Mouse (Mus musculus) kidney, postnatal 4 days (tissue): Measurements from ENCODE around the gene Spns1.
"Not testable (repeated sequence)": the region's sequence is repeated elsewhere in the genome, so short reads cannot be mapped to it uniquely, and the experiment has no call there.

Source experiments
- DNase-seq, 2 experiments: peaks; one replicate each; pipeline ENCODE4 v3.0.0; 2021; ENCODE audit warnings: mixed read lengths in 2 of 2

Spns1 gene

DNA sequence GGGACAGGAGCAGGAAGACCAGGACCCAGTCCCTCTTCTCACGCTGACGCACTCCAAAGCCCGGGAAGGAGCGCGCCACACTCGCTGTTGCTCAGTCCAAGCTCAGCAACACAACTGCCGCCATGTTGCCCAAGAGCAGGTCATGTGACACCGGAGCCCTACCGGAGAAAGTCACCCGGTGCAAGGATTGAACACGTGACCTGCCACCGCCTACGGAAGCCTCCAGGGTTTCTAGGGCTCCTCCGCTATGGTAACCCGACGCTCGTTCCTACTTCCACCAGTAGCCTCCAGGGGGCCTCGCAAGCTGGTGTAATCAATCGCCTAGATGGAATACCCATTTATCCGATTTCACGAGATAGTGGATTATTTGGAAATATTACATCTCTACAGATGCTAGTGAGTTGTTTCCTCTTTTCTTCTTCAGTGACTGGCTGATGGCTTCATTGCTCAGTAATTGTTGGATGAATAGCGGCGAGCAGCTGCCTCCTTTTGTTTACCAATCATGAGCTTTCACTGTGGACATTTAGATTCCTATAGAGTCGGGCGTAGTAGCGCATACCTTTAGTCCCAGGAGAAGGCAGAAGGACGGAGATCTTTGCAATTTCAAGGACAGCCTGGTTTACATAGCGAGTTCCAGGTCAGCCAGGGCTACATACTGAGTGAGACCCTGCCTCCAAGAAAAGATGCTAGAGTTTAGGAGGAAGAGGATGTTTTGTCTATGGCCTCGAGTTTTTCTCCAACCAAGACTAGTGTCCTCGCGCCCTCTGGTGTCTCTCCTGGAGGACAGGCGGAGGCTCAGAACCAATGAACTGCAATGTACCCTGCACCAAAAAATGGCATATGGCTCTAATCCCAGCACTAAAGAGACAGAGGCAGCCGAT is at the start of gene Spns1:
Spns1 (minus strand) TSS at position 173 of the 881 bp plus-strand sequence.
- DNase-seq = peak; percentile 97 to 98

GRCm38 (mm10) chr7:126424161-126424560 is 46.9 kb upstream of the Spns1 start:
- no peak for DNase-seq

- no peak for DNase-seq
Observed at GRCm38 (mm10) chr7:126421756-126422155, 44.5 kb upstream of the Spns1 start.

GRCm38 (mm10) chr7:126418496-126418895 is 41.2 kb upstream of the Spns1 start:
- no peak for DNase-seq

DNA sequence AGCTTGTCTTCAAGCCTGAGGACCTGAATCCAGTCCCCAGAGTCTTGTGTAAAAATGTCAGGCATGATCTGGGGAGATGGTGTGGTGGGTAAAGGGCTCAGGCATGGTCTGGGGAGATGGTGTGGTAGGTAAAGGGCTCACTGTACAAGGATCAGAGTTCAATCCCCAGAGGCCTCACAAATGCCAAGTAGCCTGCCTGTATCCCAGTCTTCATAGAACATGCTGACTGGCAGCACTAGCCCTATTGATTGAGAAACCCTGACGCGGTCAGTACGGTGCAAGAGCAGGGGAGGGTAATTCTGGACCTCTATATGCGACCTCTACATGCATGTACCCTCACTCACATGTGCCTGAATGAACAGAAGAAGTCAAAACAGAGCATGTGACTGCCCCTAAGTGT is 40.4 kb upstream of the Spns1 start:
- no peak for DNase-seq

DNA sequence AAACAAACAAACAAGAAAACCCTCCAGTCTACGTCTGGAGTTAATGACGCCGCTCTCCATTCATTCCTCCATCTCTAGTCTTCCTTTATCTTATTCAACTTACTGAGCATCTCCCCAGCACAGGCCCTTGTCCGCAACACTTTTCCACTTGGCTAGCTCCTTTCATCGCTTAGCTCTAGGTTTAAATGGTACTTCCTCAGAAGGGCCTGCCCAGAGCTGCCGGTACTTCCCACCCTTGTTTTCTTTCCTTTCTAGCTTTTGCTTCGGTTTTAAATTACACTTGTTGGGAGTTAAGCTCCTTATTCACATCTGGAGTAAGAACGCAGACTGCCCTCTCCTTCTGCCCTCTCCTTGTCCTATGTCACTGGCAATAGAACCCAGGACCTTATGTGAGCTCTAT is 39.8 kb upstream of the Spns1 start:
- no peak for DNase-seq

DNA sequence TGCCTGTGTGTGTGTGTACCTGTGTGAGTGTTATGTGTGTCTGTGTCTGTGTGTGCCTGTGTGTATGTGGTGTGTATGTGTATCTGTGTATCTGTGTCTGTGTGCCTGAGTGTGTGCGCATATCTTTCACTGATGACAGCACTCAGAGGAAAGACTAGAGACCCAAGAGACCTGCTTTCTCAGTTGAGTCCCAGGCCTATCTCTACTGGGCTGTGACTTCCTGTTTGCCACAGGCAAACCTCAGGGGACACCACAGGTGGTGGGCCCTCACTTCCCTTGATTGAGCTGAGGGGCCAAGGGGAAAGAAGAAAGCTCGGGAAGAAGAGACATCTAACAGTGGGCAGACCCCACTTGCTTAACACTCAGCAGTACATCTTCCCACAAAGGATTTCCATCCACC is 39.4 kb upstream of the Spns1 start:
- no peak for DNase-seq

DNA sequence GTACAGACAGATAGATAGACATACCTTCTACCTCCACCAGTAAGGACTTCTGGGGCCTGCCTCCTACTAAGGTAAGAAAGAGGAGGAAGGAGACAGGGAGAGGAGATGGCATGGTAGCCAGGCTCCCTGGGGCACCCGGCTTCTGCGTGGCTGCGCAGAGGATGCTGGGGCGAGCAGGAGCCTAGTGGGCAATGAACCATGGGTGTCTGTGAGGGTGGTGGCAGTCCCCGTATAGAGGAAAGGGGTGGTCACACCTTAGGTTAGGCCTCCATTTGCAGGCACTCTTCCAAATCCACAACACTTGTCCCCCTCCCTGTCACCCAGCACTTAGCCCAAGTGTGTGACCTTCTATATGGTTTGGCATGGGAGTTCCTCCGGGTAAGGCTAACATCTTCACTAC is 37.5 kb upstream of the Spns1 start, which contains the start of gene Cd19:
Cd19 (minus strand) TSS at position 165 of the 400 bp plus-strand sequence.
- DNase-seq = no peak

DNA sequence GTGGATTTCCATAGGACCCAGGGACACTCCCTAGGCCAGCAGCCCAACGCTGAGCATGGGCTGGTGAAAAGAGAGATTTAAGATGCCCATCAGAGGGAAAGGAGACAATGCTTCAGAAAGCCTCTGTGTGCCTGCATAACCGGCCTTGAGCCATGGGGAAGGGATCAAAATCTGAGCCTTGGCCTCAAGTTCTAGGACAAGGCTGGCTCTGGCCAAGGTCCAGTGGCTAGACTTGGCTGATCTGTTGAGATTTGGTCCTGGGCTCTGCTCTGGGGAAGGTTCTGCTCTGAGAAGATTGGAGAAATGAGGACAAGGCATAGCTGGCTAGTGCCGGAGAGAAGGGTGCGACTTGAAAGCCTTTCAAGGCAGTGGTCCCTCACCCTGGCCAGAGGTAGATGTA is 33.8 kb upstream of the Spns1 start:
- no peak for DNase-seq

DNA sequence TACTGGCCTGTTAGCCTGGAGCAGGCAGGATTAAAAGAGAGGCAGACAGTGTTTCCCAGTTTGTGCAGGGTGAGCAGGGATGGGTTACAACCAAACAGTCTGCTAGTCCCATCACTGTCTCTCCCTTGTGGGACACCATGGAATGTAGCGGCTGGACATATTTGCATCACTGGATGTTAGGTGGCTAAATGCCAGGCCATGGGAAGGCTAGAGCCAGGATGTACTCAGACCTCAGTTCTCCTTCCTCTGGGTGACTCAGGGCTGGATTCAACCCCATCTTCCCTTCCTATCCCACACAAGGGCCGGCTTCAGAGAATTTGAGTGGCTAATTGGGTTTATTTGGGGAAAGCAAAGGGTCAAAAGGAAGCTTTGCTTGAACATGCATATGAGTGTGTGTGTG is 31.4 kb upstream of the Spns1 start:
- peak in 1 of 2 experiments; percentile 20 for DNase-seq

GRCm38 (mm10) chr7:126402518-126402917 is 25.3 kb upstream of the Spns1 start:
- not testable (repeated sequence) for DNase-seq

DNA sequence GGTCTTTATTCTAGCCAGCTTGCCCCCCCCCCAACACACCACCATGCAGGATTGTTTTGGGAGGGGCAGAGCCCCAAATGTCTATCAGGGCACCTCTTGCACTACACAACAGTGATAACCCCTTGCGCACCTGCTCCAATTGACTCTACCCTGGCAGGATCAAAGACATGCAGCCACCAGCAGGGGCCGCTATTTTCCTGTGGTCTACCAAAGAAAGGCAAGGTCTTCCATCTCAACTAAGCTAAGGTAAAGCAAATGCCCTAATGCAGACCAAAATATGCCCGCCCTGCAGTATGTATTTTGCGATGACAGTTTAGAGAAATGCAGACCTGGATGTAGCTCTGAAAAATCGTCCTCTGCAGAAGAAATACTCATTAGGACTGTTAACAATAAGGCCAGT is 22.3 kb upstream of the Spns1 start:
- peak; percentile 92 for DNase-seq

DNA sequence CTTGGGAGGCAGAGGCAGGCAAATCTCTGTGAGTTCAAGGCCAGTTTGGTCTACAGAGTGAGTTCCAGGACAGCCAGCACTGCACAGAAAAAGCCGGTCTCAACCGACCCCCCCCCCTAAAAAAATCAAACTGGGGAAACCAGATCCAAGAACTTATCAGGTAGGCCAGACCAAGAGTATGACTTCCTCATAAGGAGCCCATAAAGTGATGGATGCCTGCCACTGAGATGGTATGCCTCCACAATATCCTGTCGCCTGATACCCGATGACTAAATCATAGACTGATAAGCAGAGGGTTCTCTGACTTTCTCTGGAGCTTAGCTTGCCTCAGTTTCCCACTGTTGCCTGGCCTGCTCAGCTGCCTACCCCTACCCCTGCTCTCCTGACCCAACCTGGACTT is 20.6 kb upstream of the Spns1 start:
- DNase-seq = no peak

- DNase-seq = no peak
Observed at GRCm38 (mm10) chr7:126397221-126397620, 20.0 kb upstream of the Spns1 start.

DNA sequence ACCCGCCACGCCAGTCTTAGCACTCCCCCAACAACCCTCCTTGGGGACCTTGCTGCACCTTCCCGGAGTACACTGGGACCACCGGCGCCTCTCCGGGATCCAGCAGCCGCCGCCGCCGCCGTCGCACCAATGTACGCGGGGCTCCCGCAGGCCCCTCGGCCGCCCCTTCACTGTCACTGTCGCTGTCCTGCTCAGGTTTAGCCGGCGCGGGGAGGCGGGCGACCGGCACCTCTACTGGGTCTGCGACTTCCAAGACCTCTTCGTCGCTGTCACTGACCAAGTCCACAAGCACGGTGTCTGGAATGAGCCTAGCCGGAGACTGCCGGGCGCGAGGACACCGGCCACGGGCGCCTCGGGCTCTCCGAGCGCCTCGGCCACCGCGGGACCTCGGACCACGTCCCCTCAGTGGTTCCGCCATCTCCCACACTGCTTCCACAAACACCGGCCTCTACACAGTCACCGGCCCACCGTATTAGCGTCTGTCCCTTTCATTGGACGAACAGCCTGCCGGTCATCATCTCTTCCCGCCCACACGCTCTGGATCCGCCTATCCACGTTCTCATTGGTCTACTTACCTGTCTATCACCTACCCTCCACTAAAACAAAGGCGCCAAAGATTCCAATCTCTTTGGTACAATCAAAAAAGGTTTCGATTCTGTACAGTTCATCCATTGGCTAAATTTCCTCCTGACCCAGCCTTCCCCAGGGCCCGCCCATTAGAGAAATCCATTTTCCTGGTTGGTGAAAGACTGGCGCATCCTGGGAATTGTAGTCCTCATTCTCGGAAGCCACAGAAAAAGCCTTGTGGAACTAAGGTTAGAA is 19.3 kb upstream of the Spns1 start, which contains the start of gene Nfatc2ip:
Nfatc2ip (minus strand) TSS at position 440 of the 822 bp plus-strand sequence.
- peak; percentile 93 to 94 for DNase-seq

GRCm38 (mm10) chr7:126392086-126392884 is 15.0 kb upstream of the Spns1 start:
- not testable (repeated sequence) for DNase-seq

DNA sequence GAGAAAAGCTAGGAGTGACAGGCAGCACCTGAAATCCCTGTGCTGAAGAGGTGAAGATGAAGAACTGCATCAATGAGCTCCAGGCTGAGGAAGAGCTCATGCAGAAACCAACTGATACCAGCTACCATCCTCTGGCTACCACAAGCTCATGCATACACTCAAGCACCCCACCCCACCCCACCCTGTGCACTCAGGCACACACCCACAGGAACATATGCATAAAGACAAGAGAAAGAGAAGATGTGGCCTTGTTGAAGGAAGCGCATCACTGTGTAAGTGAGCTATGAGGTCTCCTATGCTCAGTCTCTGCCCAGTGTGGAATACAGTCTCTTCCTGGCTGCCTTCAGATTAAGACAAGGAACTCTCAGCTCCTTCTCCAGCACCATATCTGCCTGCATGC is 10.9 kb upstream of the Spns1 start:
- no peak for DNase-seq

GRCm38 (mm10) chr7:126383565-126383964 is 6.3 kb upstream of the Spns1 start:
- DNase-seq = no peak

DNA sequence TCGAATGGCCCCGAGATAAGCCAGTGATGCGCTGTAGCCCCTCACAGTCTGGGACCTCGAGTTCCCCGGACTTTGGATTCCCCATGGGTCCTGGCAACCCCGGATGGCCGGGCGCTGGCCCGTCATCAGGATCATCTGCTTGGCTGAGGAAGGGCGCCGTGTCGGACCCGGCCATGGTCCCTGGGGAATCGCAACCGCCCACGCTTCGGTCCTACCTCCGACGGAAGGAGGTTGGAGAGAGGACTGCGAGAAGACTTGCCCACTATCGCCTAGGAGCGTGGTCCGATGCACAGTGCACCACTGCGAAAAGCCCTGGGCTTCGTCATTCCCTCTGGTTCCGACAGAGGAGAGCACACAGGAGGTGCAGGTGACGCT is 360 bp downstream of the Spns1 start:
- DNase-seq = no peak

DNA sequence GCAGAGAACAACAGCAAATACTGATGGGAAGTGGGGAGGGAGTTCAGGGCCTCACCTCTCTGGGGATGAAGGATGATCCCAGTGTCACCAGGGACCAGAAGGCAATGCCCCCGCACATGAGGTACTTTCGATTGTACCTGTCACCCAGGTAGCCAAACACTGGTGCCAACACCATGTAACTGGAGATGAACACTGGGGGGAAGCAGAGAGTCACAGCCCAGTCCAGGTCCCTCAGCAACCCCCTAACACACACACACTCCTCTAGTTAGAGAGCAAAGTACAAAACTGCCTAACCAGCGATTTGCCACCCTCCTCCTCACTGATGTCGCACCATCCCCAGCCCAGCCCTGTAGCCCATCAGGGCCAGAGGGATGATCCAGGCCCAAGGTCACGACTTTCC is 2.2 kb downstream of the Spns1 start:
- no peak for DNase-seq

DNA sequence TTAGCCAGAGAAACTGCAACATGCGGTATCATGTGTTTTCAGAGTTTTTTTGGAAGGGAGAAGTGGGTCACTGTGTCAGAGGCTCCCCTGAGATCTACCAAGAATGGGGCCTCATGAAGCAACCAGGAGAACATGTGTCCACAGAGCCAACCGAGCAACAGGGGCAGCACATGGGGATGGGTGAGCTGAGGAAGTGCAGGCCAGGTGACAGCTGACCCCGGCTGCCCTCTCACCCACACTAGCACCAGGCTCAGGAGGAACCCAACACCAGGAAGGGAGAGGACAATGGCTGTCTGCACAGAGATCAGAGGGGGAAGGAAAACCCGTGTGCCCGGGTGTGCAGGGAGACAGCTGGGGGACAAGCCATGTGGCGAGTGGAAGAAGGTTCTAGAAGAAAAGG is 2.7 kb downstream of the Spns1 start:
- DNase-seq = no peak

GRCm38 (mm10) chr7:126373007-126373406 is 4.2 kb downstream of the Spns1 start:
- no peak for DNase-seq

- DNase-seq = peak in 1 of 2 experiments; percentile 10
Observed at GRCm38 (mm10) chr7:126369393-126369792, 7.9 kb downstream of the Spns1 start, which contains the start of gene Lat. Lat (minus strand) TSS chr7:126369570.
